In the genomic region with DNA sequence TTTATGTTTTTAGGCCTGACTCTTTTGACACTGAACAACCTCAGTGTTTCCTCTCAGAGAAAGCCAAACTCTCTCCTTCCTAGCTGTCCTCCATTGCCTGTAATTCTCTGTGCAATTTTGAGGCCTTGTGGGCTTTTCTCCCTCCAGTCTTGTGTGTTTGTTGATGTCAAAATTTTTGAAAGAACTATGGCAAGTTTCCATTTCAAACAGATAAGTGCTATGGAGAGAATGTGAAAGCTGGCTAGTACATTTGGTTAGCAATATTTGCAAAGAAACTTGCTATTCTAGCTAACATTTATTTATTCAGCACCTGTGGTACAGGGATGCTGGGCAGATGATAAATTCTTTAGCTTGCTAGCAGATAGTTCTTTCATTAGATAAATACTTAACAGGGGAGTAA, we compare ENCODE assay signal across 27 mouse cellular contexts. TPM values are rescaled to one million over a fixed set of nuclear protein-coding genes. Genes with fewer than 3 reads are reported as not detected.
DNase-seq lines count a peak whose midpoint lies in the region; ATAC-seq and TF ChIP-seq lines count a peak whose summit lies in the region.
"Had no signal": no experiment of that assay in that cellular context is flagged by ENCODE, and none has a peak within 500 bp of the region (broad histone marks: within the 10 kb centered on the region; RNA-seq: fewer than 3 reads in every experiment).

No protein-coding gene starts in this region.

- peaks cover 5% of the 10 kb centered on the region; the same call in 1 of the 2 replicates for H3K4me1 ChIP-seq in kidney, adult 2 months (ENCODE audit: control insufficient read depth, insufficient read depth, low read length)
- no peaks in the 10 kb centered on the region for H3K4me1 ChIP-seq in kidney, postnatal 0 days (replicated peaks; ENCODE audit: insufficient read depth, low read length)
- H3K4me1 ChIP-seq in liver, postnatal 0 days (ENCODE audit: insufficient read depth): no peaks in the 10 kb centered on the region; the same call in 1 of the 2 replicates
- H3K4me1 ChIP-seq: embryonic facial prominence, embryonic 10.5 days; embryonic facial prominence, embryonic 12.5 days; forebrain, embryonic 13.5 days; forebrain, embryonic 15.5 days had no signal

- TF ChIP-seq POLR2A in kidney, adult 2 months (IDR thresholded peaks at IDR 0.05; ENCODE audit: low read depth, low read length): peak; percentile 5

- peak overlapping the region; percentile 51 for H3K4me3 ChIP-seq in kidney, adult 2 months (ENCODE audit: insufficient read depth, low read depth, low read length)
- H3K4me3 ChIP-seq in kidney, postnatal 0 days (replicated peaks; ENCODE audit: low read depth, low read length): no peak overlapping the region; the same call in 1 of the 2 replicates
- H3K4me3 ChIP-seq in liver, postnatal 0 days (ENCODE audit: low read depth, low read length): no peak overlapping the region
- H3K4me3 ChIP-seq: embryonic facial prominence, embryonic 10.5 days; embryonic facial prominence, embryonic 12.5 days; forebrain, embryonic 13.5 days; forebrain, embryonic 15.5 days had no signal

- peak overlapping the region; percentile 98 for H3K27ac ChIP-seq in kidney, adult 2 months (ENCODE audit: insufficient read depth, low read depth, low read length)
- H3K27ac ChIP-seq in kidney, postnatal 0 days: no peak overlapping the region
- no peak overlapping the region for H3K27ac ChIP-seq in liver, postnatal 0 days (ENCODE audit: low read depth)
- H3K27ac ChIP-seq: embryonic facial prominence, embryonic 10.5 days; embryonic facial prominence, embryonic 12.5 days; forebrain, embryonic 13.5 days; forebrain, embryonic 15.5 days had no signal

- no peaks in the 10 kb centered on the region for H3K9me3 ChIP-seq in kidney, postnatal 0 days (replicated peaks; ENCODE audit: low read length)
- no peaks in the 10 kb centered on the region for H3K9me3 ChIP-seq in liver, postnatal 0 days (ENCODE audit: low read length)
- H3K9me3 ChIP-seq: embryonic facial prominence, embryonic 10.5 days; embryonic facial prominence, embryonic 12.5 days; forebrain, embryonic 13.5 days; forebrain, embryonic 15.5 days; G1E had no signal

- H3K27me3 ChIP-seq in kidney, adult 2 months (replicated peaks; ENCODE audit: control insufficient read depth, insufficient read depth, low read length): no peaks in the 10 kb centered on the region
- no peaks in the 10 kb centered on the region for H3K27me3 ChIP-seq in kidney, postnatal 0 days (ENCODE audit: insufficient read depth, low read length)
- no peaks in the 10 kb centered on the region for H3K27me3 ChIP-seq in liver, postnatal 0 days (ENCODE audit: insufficient read depth, low read length)
- H3K27me3 ChIP-seq: CH12.LX; embryonic facial prominence, embryonic 12.5 days; forebrain, embryonic 13.5 days; forebrain, embryonic 15.5 days had no signal

- DNase-seq in kidney, adult 2 months: no peak
- DNase-seq in kidney, postnatal 36 days: no peak
- DNase-seq in kidney, postnatal 0 days (ENCODE audit: low spot score): no peak
- no peak for DNase-seq in kidney, postnatal 14 days
- no peak for DNase-seq in liver, postnatal 0 days
- DNase-seq in liver: no peak
- DNase-seq: adrenal gland, adult 8-10 months; adrenal gland, postnatal 14 days; adrenal gland, postnatal 36 days; B cell, adult 2 months; cerebellum, adult 11-12 months; cerebellum, adult 2 months; cerebellum, adult 9-10 months; cerebellum, postnatal 10 days; cerebellum, postnatal 25 days had no signal

- H3K36me3 ChIP-seq in kidney, adult 2 months (ENCODE audit: control insufficient read depth, insufficient read depth, low read length): no peaks in the 10 kb centered on the region
- no peaks in the 10 kb centered on the region for H3K36me3 ChIP-seq in kidney, postnatal 0 days (ENCODE audit: insufficient read depth, low read length)
- no peaks in the 10 kb centered on the region for H3K36me3 ChIP-seq in liver, postnatal 0 days (replicated peaks; ENCODE audit: insufficient read depth, low read length)
- H3K36me3 ChIP-seq: embryonic facial prominence, embryonic 10.5 days; embryonic facial prominence, embryonic 12.5 days; forebrain, embryonic 15.5 days; G1E had no signal

- H3K9ac ChIP-seq in kidney, postnatal 0 days (ENCODE audit: low read depth, low read length): no peak overlapping the region
- no peak overlapping the region for H3K9ac ChIP-seq in liver, postnatal 0 days (replicated peaks)
- H3K9ac ChIP-seq: embryonic facial prominence, embryonic 12.5 days; forebrain, embryonic 13.5 days; forebrain, embryonic 15.5 days had no signal

- ATAC-seq in kidney, postnatal 0 days (replicated peaks; ENCODE audit: low FRiP score, low read depth): no peak
- no peak for ATAC-seq in liver, postnatal 0 days
- ATAC-seq: activated CD4-positive, CD25-positive, alpha-beta regulatory T cell, adult 4 months; CD4-positive, CD25-positive, alpha-beta regulatory T cell, adult 4 months; forebrain, embryonic 13.5 days; forebrain, embryonic 15.5 days; Patski had no signal

- no peak for TF ChIP-seq CTCF in kidney, adult 2 months (conservative IDR thresholded peaks at IDR 0.05; ENCODE audit: insufficient read depth, insufficient read length, low read depth, low read length)
- no peak for TF ChIP-seq CTCF in kidney, postnatal 0 days (IDR thresholded peaks at IDR 0.05; ENCODE audit: low read depth)
- no peak for TF ChIP-seq CTCF in liver, postnatal 0 days (IDR thresholded peaks at IDR 0.05; ENCODE audit: low read depth)

- TF ChIP-seq EP300 in liver, postnatal 0 days (IDR thresholded peaks at IDR 0.05; ENCODE audit: low read depth): no peak

- H3K4me2 ChIP-seq in kidney, postnatal 0 days (ENCODE audit: low read length): peak overlapping the region; percentile 23; the same call in 1 of the 2 replicates
- peak overlapping the region; percentile 42; the same call in 1 of the 2 replicates for H3K4me2 ChIP-seq in liver, postnatal 0 days (ENCODE audit: low read depth, low read length)
- H3K4me2 ChIP-seq: embryonic facial prominence, embryonic 12.5 days; forebrain, embryonic 13.5 days; forebrain, embryonic 15.5 days had no signal

RNA-seq across cellular contexts. Expression of a gene that starts 0.6 kb away (rescaled TPM):
- polyA plus RNA-seq in kidney, adult 2 months (2012; rRNA removed): 1,454 and 1,674 TPM in 2 replicates
- 138 and 140 TPM in 2 replicates for polyA plus RNA-seq in kidney, postnatal 0 days (2015; fragmentation: Nextera tagmentation; extraction: Ambion mirVana)
- 16.3 and 20.3 TPM in 2 replicates for polyA plus RNA-seq in liver, postnatal 0 days (2015; fragmentation: Nextera tagmentation; extraction: Ambion mirVana)
- polyA plus RNA-seq: activated CD4-positive, CD25-positive, alpha-beta regulatory T cell, adult 4 months; CD4-positive, CD25-positive, alpha-beta regulatory T cell, adult 4 months; cerebellum, adult 2 months; cortical plate, adult 2 months; embryonic facial prominence, embryonic 10.5 days; embryonic facial prominence, embryonic 12.5 days; embryonic facial prominence, embryonic 14.5 days; forebrain, embryonic 11.5 days; forebrain, embryonic 13.5 days; forebrain, embryonic 15.5 days; G1E had no signal

RNA-seq across cellular contexts. Expression of a gene that starts 18.3 kb away (rescaled TPM):
- polyA plus RNA-seq in kidney, adult 2 months (2012; rRNA removed): not detected in 2 replicates
- polyA plus RNA-seq in kidney, postnatal 0 days (2015; fragmentation: Nextera tagmentation; extraction: Ambion mirVana): not detected in 2 replicates
- polyA plus RNA-seq in liver, postnatal 0 days (2015; fragmentation: Nextera tagmentation; extraction: Ambion mirVana): not detected in 2 replicates
- polyA plus RNA-seq: activated CD4-positive, CD25-positive, alpha-beta regulatory T cell, adult 4 months; CD4-positive, CD25-positive, alpha-beta regulatory T cell, adult 4 months; cerebellum, adult 2 months; cortical plate, adult 2 months; embryonic facial prominence, embryonic 10.5 days; embryonic facial prominence, embryonic 12.5 days; embryonic facial prominence, embryonic 14.5 days; forebrain, embryonic 11.5 days; forebrain, embryonic 13.5 days; forebrain, embryonic 15.5 days; G1E; Patski had no signal

RNA-seq across cellular contexts. Expression of a gene that starts 26.0 kb away (rescaled TPM):
- polyA plus RNA-seq in kidney, adult 2 months (2012; rRNA removed): 0.11 and 0.16 TPM in 2 replicates
- 0.11 and 0.18 TPM in 2 replicates for polyA plus RNA-seq in kidney, postnatal 0 days (2015; fragmentation: Nextera tagmentation; extraction: Ambion mirVana)
- polyA plus RNA-seq in liver, postnatal 0 days (2015; fragmentation: Nextera tagmentation; extraction: Ambion mirVana): not detected in 2 replicates
- polyA plus RNA-seq: activated CD4-positive, CD25-positive, alpha-beta regulatory T cell, adult 4 months; CD4-positive, CD25-positive, alpha-beta regulatory T cell, adult 4 months; cerebellum, adult 2 months; cortical plate, adult 2 months; embryonic facial prominence, embryonic 10.5 days; embryonic facial prominence, embryonic 12.5 days; embryonic facial prominence, embryonic 14.5 days; forebrain, embryonic 11.5 days; forebrain, embryonic 13.5 days; forebrain, embryonic 15.5 days; G1E; Patski had no signal

Comparison
In these comparisons a context has a peak if more than half of its experiments do, and no peak if none do; other contexts are left out.
1. RNA of a gene that starts 0.6 kb away (polyA plus RNA-seq): 1,454 to 1,674 TPM in kidney, adult 2 months; 138 to 140 TPM in kidney, postnatal 0 days and 16.3 to 20.3 TPM in liver, postnatal 0 days; every median in the first group is over 10 times any median in the second.